In the genomic region with DNA sequence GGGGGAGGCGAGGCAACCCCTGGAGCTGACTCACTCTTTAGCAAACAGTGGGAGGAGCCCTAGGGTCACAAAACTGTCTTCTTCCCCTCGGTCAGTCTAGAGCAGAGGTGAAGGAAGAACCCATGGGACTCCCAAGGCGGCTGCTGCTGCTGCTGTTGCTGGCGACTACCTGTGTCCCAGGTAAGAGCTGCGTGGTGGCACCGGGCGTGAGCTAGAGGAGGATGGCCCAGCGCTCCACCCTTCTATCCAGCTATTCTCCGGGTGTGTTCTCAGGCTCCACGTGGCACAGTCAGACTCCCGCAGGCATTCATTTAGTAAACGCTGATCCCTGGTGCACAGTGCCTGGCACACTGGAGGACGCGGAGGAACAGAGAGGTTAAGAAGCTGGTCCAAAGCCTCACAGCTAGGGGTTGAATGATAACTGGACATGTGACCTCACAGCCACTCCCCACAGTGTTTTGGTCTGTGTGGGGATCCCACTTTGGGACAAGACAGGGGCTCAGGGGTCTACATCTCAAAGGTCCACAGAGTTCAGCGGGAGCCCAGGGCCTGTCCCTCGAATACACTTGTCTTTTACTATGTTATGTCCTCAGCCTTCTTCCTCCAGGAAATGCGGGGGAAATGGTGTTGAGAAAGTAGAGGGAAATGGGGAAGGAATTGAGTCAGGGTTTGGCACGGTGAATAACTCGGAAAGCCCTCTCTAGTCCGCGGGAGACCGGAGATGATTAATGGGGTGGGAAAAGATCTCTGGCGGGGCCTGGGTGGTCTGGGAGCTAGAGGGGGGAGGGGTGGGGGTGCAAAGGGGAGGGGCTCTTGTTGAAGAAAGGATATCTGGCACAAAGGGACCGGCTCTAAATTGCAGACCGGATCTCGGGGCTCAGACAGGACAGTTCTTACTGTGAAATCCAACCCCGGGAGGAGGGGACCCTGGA, we compare ENCODE assay signal across 8 mouse cellular contexts. TPM values are rescaled to one million over a fixed set of nuclear protein-coding genes. Genes with fewer than 3 reads are reported as not detected.
DNase-seq lines count a peak whose midpoint lies in the region; ATAC-seq and TF ChIP-seq lines count a peak whose summit lies in the region.

A gene (plus strand): TSS at position 97 of the 932 bp plus-strand sequence.

- H3K27me3 ChIP-seq in heart, embryonic 14.5 days (ENCODE audit: control insufficient read depth, insufficient read depth, low read length): 0 out of 2 replicates have a peak, but pooled peaks cover 4% of the 10 kb centered on the region

- H3K4me3 ChIP-seq in ES-E14 (ENCODE audit: insufficient read depth in 1 of 2, low read depth in 1 of 2, low read length in 2 of 2, poor library complexity in 1 of 2, severe bottlenecking in 1 of 2): peak within 1 kb of the TSS; percentile 53 to 60
- peak within 1 kb of the TSS; percentile 67 for H3K4me3 ChIP-seq in brown adipose tissue, adult 24 weeks (ENCODE audit: insufficient read depth, low read depth, low read length)
- peak within 1 kb of the TSS; percentile 19 to 41 for H3K4me3 ChIP-seq in heart, embryonic 14.5 days (ENCODE audit: control insufficient read depth in 1 of 2, insufficient read depth in 1 of 2, low read depth in 1 of 2, low read length in 2 of 2)

- 7% methylated on average over 27 of the region's 27 CpGs for WGBS in heart, embryonic 14.5 days

- in situ Hi-C loops in ES-E14 (cut with MboI; ENCODE audit: low sequenced_read_pairs in 2 of 2, unreplicated experiment in 2 of 2): no loop called here

- no peaks in the 10 kb centered on the region for H3K9me3 ChIP-seq in ES-E14 (ENCODE audit: control insufficient read depth, insufficient read depth, low read depth, low read length)
- no peaks in the 10 kb centered on the region for H3K9me3 ChIP-seq in heart, embryonic 14.5 days (ENCODE audit: control insufficient read depth, low read length)

- peak; percentile 45 for ATAC-seq in heart, embryonic 14.5 days (ENCODE audit: insufficient number of reproducible peaks, insufficient read depth, low FRiP score, low read depth)
- ATAC-seq in megakaryocyte, adult 5-6 weeks (ENCODE audit: poor library complexity, severe bottlenecking): peak; percentile 62
- no peak for ATAC-seq in cerebellum, adult (ENCODE audit: insufficient number of reproducible peaks, low FRiP score, low TSS enrichment)

- H3K4me2 ChIP-seq in heart, embryonic 14.5 days (ENCODE audit: low read length): peak within 1 kb of the TSS; percentile 50

- peak within 1 kb of the TSS; percentile 26; the same call in 1 of the 2 replicates for H3K27ac ChIP-seq in ES-E14 (ENCODE audit: insufficient read depth, low read depth, low read length, poor library complexity, severe bottlenecking)
- peak within 1 kb of the TSS; percentile 97 for H3K27ac ChIP-seq in brown adipose tissue, adult 24 weeks (replicated peaks; ENCODE audit: low read depth, low read length)
- H3K27ac ChIP-seq in heart, embryonic 14.5 days (replicated peaks in 1 of 2; ENCODE audit: control insufficient read depth in 1 of 2, insufficient read depth in 1 of 2, low read depth in 2 of 2, low read length in 2 of 2): peak within 1 kb of the TSS; percentile 15 to 62; a peak in 3 of 4 replicates

- DNase-seq in ES-E14 (ENCODE audit: low read depth, low spot score): no peak
- DNase-seq in kidney, postnatal 14 days: peak; percentile 70
- peak; percentile 71 for DNase-seq in urinary bladder, postnatal 14 days (ENCODE audit: low spot score)
- DNase-seq in right cerebral cortex, postnatal 25 days: no peak

- peaks cover 5 to 33% of the 10 kb centered on the region in 2 experiments; a peak in 3 of 4 replicates for H3K4me1 ChIP-seq in ES-E14 (ENCODE audit: control insufficient read depth in 2 of 2, insufficient read depth in 2 of 2, low read length in 2 of 2, poor library complexity in 1 of 2)
- peaks cover 15% of the 10 kb centered on the region; the same call in 1 of the 2 replicates for H3K4me1 ChIP-seq in brown adipose tissue, adult 24 weeks (ENCODE audit: control insufficient read depth, insufficient read depth, insufficient read length, low read length)
- H3K4me1 ChIP-seq in heart, embryonic 14.5 days (ENCODE audit: control insufficient read depth in 2 of 2, insufficient read depth in 2 of 2, low read length in 2 of 2): peaks cover 4 to 5% of the 10 kb centered on the region in 2 experiments; a peak in 3 of 4 replicates

- peak within 1 kb of the TSS; percentile 38 for H3K9ac ChIP-seq in ES-E14 (ENCODE audit: insufficient read depth, low read depth, low read length, poor library complexity, severe bottlenecking)
- peak within 1 kb of the TSS; percentile 6; the same call in 1 of the 2 replicates for H3K9ac ChIP-seq in heart, embryonic 14.5 days (ENCODE audit: low read length)

- H3K36me3 ChIP-seq in ES-E14 (ENCODE audit: control insufficient read depth, insufficient read depth, low read length, poor library complexity, severe bottlenecking): peaks cover 11% of the 10 kb centered on the region; the same call in 1 of the 2 replicates
- H3K36me3 ChIP-seq in heart, embryonic 14.5 days (ENCODE audit: control insufficient read depth, insufficient read depth, low read length): no peaks in the 10 kb centered on the region

TF ChIP-seq in ES-E14, 5 proteins besides CTCF, POLR2A, EP300 and RAD21:
- no peak for TF ChIP-seq ZC3H11A (IDR thresholded peaks at IDR 0.05; ENCODE audit: borderline replicate concordance, low read depth, low read length)
- no peak for TF ChIP-seq HCFC1 (IDR thresholded peaks at IDR 0.05; ENCODE audit: borderline replicate concordance, insufficient read depth, low read length)
- TF ChIP-seq CHD2 (IDR thresholded peaks at IDR 0.05; ENCODE audit: low read depth, low read length): no peak
- no peak for TF ChIP-seq ZNF384 (IDR thresholded peaks at IDR 0.05; ENCODE audit: low read depth, low read length)
- TF ChIP-seq MAFK (IDR thresholded peaks at IDR 0.05; ENCODE audit: insufficient read depth, low read depth, low read length): no peak

RNA-seq across cellular contexts. Expression of the gene that starts here (rescaled TPM):
- total RNA-seq in ES-E14 (2012; rRNA removed): 99.5 and 118 TPM in 2 replicates
- polyA plus RNA-seq in brown adipose tissue, adult 24 weeks (2012; ENCODE audit: insufficient read depth, insufficient read length, missing spikeins): 3.0 TPM in 1 of 2 replicates, not detected in the other
- 7.9 and 8.2 TPM in 2 replicates for polyA plus RNA-seq in heart, embryonic 14.5 days (2014; fragmentation: Nextera tagmentation; extraction: Ambion mirVana)
- 100 and 110 TPM in 2 replicates for total RNA-seq in megakaryocyte, adult 5-6 weeks (2015)
- 96.3 and 124 TPM in 2 replicates for total RNA-seq in megakaryocyte, adult 5-6 weeks (2017)

Comparison
In these comparisons a context has a peak if more than half of its experiments do, and no peak if none do; other contexts are left out.
1. DNase-seq: peak in kidney, postnatal 14 days (single experiment) and urinary bladder, postnatal 14 days (single experiment); none in ES-E14 (single experiment) and right cerebral cortex, postnatal 25 days (single experiment).
2. H3K27ac ChIP-seq: peak in every context shown above with its lines; median percentile 97 in brown adipose tissue, adult 24 weeks; 38 in heart, embryonic 14.5 days; 26 in ES-E14.
3. Peak in every context shown above with its lines, with median percentiles within 50 percentile points of each other: H3K4me3 ChIP-seq.